Mouse (Mus musculus) liver, embryonic 11.5 days (tissue): ENCODE results near the gene Sorbs2. TPM values are rescaled to one million over a fixed set of nuclear protein-coding genes. Genes with fewer than 3 reads are reported as not detected.

ENCODE experiments used
- ATAC-seq: fragments of 200-750 bp; cut with Nextera tagmentation; replicated peaks from 2 replicates; pipeline ENCODE4 v1.8.0; 2017; ENCODE audit warnings: moderate number of reproducible peaks, mild to moderate bottlenecking, moderate TSS enrichment, moderate library complexity; ENCODE audit not compliant: low FRiP score
- DNase-seq: peaks from one replicate; pipeline ENCODE4 v3.0.0-alpha.2; 2017; ENCODE audit warnings: low spot score
- H3K27ac ChIP-seq: fragments of 300-500 bp; sonication (generic); 2 replicates; pipeline ENCODE4 v1.5.1; 2014; ENCODE audit warnings: mild to moderate bottlenecking, low read depth, low read length, control low read depth
- H3K27me3 ChIP-seq: fragments of 300-500 bp; sonication (generic); replicated peaks from 2 replicates; pipeline ENCODE4 v1.6.1; 2014; ENCODE audit warnings: low read length, mixed read lengths; ENCODE audit not compliant: control insufficient read depth, insufficient read depth
- H3K36me3 ChIP-seq: fragments of 300-500 bp; sonication (generic); 2 replicates; pipeline ENCODE4 v1.6.1; 2014; ENCODE audit warnings: mild to moderate bottlenecking, low read length, moderate library complexity, mixed read lengths; ENCODE audit not compliant: control insufficient read depth, insufficient read depth
- H3K4me1 ChIP-seq: fragments of 300-500 bp; sonication (generic); replicated peaks from 2 replicates; pipeline ENCODE4 v1.6.1; 2014; ENCODE audit warnings: low read length, mixed read lengths; ENCODE audit not compliant: control insufficient read depth, insufficient read depth
- H3K4me2 ChIP-seq: fragments of 300-500 bp; sonication (generic); 2 replicates; pipeline ENCODE4 v1.6.1; 2014; ENCODE audit warnings: mild to moderate bottlenecking, control low read depth, moderate library complexity
- H3K4me3 ChIP-seq: fragments of 300-500 bp; sonication (generic); 2 replicates; pipeline ENCODE4 v1.5.1; 2014; ENCODE audit warnings: low read depth, low read length, control low read depth
- H3K9ac ChIP-seq: fragments of 300-500 bp; sonication (generic); 2 replicates; pipeline ENCODE4 v1.6.1; 2014; ENCODE audit warnings: low read depth, low read length, control low read depth
- H3K9me3 ChIP-seq: fragments of 300-500 bp; sonication (generic); 2 replicates; pipeline ENCODE4 v1.6.1; 2016; ENCODE audit warnings: low read length, inconsistent platforms, mixed read lengths; ENCODE audit not compliant: control insufficient read depth
- WGBS: fragments of 180-500 bp; shearing (Covaris S2); extraction: QIAGEN DNeasy Blood & Tissue Kit; methylation state at CpG from one replicate; pipeline ENCODE4 v1.1.7; 2014; 5-methylcytosine and 5-hydroxymethylcytosine counted together
- polyA plus RNA-seq: library from polyadenylated mRNA; unstranded; fragments of >200 nt; fragmentation: Nextera tagmentation; extraction: Ambion mirVana; gene quantifications from 2 replicates; pipeline ENCODE4 v1.2.1, GENCODE M21; 2014

The Sorbs2 gene
- polyA plus RNA-seq, 1 experiment from 2014 or later = 5.7 TPM

DNA sequence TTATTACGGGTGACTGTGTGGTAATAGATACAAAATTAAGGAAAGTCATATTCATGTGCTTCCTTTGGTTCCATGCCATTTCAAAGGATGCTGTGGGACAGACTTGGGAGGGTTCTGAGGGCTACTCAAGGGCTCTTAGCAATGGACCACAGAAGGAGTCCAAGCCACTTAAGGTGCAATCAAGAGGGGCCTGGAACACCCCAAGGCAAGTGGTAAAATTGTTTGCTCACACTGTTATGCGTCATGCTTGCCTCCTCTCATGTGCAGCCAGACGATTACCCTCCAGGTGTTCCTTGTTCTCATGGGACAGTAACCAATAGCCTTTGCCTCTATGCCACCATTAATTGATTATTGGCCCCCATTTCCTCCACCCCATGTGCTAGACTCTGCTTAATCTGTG is 216.6 kb downstream of the Sorbs2 start:
- no peak overlapping the region for H3K9ac ChIP-seq
- ATAC-seq = no peak
- 91% methylated on average over 3 of the region's 3 CpGs for WGBS

DNA sequence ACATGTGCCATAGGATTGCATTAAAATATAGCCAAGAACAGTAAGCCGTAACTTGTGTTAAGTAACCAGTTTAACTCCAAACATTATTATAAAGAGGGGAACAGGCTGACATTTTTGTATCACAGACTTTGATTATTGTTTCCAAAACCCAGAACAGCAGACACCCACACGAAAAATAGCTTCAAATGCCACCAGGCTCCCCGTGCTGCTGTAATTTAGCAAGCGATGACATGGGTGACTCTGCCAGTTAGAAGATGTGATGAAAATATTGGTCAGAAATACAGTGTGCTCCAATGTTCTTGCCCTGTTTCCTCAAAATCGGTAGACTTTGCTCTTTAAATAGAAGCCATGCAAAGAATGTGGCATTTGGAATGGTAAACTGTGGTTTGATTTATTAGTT is 217.7 kb downstream of the Sorbs2 start:
- Histone ChIP-seq H3K4me3 (no peak overlapping the region), H3K4me1 (no peaks in the 10 kb centered on the region), H3K27ac (no peak overlapping the region), H3K4me2 (no peak overlapping the region), H3K9ac (no peak overlapping the region), H3K9me3 (no peaks in the 10 kb centered on the region), H3K27me3 (no peaks in the 10 kb centered on the region), H3K36me3 (no peaks in the 10 kb centered on the region)
- 67% methylated on average over 5 of the region's 5 CpGs for WGBS
- DNase-seq (no peak), ATAC-seq (no peak)

More for the DNA sequence above, 216.6 kb downstream of the Sorbs2 start:
- H3K9me3 ChIP-seq = no peaks in the 10 kb centered on the region
- no peak overlapping the region for H3K4me3 ChIP-seq
- no peaks in the 10 kb centered on the region for H3K36me3 ChIP-seq
- no peak for DNase-seq
- H3K27ac ChIP-seq = no peak overlapping the region
- H3K27me3 ChIP-seq = no peaks in the 10 kb centered on the region
- H3K4me1 ChIP-seq = no peaks in the 10 kb centered on the region
- no peak overlapping the region for H3K4me2 ChIP-seq

DNA sequence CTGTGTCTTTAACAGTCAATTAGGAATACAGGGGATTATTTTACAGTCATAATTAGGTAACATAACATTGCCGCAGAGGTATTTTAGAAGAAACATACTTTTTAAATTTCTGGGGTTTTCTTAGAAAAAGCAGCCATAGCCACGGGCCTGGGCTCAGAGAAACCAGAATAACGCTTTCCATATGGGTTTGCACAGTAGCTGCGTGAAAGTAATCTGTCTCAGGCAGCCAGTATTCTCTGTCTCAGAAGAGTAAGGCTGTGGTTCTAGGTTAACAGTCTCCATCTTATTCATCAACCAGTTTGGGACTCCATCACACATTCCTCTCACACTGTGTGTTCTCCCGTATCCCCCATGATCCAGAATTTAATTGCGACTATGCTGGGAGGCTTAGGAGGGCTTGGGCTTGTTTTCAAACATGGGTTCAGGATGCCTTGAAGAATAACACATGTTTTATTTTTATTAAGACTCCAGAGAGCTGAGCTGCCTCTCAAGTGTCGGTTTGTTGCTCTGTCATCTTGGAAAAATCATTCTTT is 222.3 kb downstream of the Sorbs2 start:
- ATAC-seq = no peak
- 78% methylated on average over 7 of the region's 7 CpGs for WGBS

DNA sequence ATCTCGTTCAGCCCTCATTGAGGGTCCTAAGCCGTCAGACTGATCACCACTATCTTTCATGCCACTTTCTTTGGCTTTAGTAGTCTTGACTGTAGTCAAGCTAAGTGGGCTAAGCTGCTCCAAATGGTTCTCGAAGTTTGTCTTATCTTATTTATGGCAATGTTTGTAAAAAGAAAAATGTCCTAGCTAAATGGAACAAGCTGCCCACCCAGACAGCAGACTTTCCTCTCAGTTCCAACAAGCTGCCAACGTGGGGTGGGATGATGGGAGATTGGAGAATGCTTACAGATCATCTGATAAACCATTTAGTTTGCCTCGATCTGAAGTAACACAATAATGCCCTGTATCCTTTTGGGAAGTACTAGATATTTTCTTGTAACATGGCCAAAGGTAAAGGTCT is 223.2 kb downstream of the Sorbs2 start:
- Histone ChIP-seq H3K4me1 (no peaks in the 10 kb centered on the region), H3K27ac (no peak overlapping the region), H3K4me3 (no peak overlapping the region), H3K9me3 (no peaks in the 10 kb centered on the region), H3K36me3 (no peaks in the 10 kb centered on the region), H3K9ac (no peak overlapping the region), H3K27me3 (no peaks in the 10 kb centered on the region), H3K4me2 (no peak overlapping the region)
- ATAC-seq (no peak), DNase-seq (no peak)
- 66% methylated on average over 5 of the region's 5 CpGs for WGBS

More for the DNA sequence above, 222.3 kb downstream of the Sorbs2 start:
- no peak for DNase-seq
- Histone ChIP-seq H3K4me3 (no peak overlapping the region), H3K36me3 (no peaks in the 10 kb centered on the region), H3K9ac (no peak overlapping the region), H3K4me2 (no peak overlapping the region), H3K4me1 (no peaks in the 10 kb centered on the region), H3K9me3 (no peaks in the 10 kb centered on the region), H3K27me3 (no peaks in the 10 kb centered on the region), H3K27ac (no peak overlapping the region)

- DNase-seq (no peak), ATAC-seq (no peak)
- Histone ChIP-seq H3K27ac (no peak overlapping the region), H3K4me2 (no peak overlapping the region), H3K4me3 (no peak overlapping the region), H3K9me3 (no peaks in the 10 kb centered on the region), H3K9ac (no peak overlapping the region), H3K4me1 (no peaks in the 10 kb centered on the region), H3K27me3 (no peaks in the 10 kb centered on the region), H3K36me3 (no peaks in the 10 kb centered on the region)
- WGBS = 89% methylated on average over 8 of the region's 8 CpGs
Observed at GRCm38 (mm10) chr8:45734071-45734470, 226.5 kb downstream of the Sorbs2 start.

GRCm38 (mm10) chr8:45737266-45737665 is 229.7 kb downstream of the Sorbs2 start:
- no peak overlapping the region for H3K4me3 ChIP-seq
- WGBS = 91% methylated on average over 2 of the region's 2 CpGs
- no peaks in the 10 kb centered on the region for H3K36me3 ChIP-seq
- no peak overlapping the region for H3K4me2 ChIP-seq
- H3K9ac ChIP-seq = no peak overlapping the region
- no peak overlapping the region for H3K27ac ChIP-seq
- no peaks in the 10 kb centered on the region for H3K27me3 ChIP-seq
- no peaks in the 10 kb centered on the region for H3K9me3 ChIP-seq
- no peak for DNase-seq
- ATAC-seq = no peak
- no peaks in the 10 kb centered on the region for H3K4me1 ChIP-seq

GRCm38 (mm10) chr8:45743326-45743725 is 235.7 kb downstream of the Sorbs2 start:
- H3K36me3 ChIP-seq = no peaks in the 10 kb centered on the region
- H3K4me1 ChIP-seq = no peaks in the 10 kb centered on the region
- H3K4me2 ChIP-seq = no peak overlapping the region
- no peak overlapping the region for H3K4me3 ChIP-seq
- H3K9ac ChIP-seq = no peak overlapping the region
- no peak for ATAC-seq
- no peak for DNase-seq
- no peaks in the 10 kb centered on the region for H3K27me3 ChIP-seq
- no peak overlapping the region for H3K27ac ChIP-seq
- 77% methylated on average over 2 of the region's 2 CpGs for WGBS
- H3K9me3 ChIP-seq = no peaks in the 10 kb centered on the region

GRCm38 (mm10) chr8:45743739-45744138 is 236.2 kb downstream of the Sorbs2 start:
- H3K9ac ChIP-seq = no peak overlapping the region
- no peaks in the 10 kb centered on the region for H3K36me3 ChIP-seq
- no peak overlapping the region for H3K4me3 ChIP-seq
- no peak overlapping the region for H3K4me2 ChIP-seq
- H3K4me1 ChIP-seq = no peaks in the 10 kb centered on the region
- DNase-seq (no peak), ATAC-seq (no peak)
- H3K27ac ChIP-seq = no peak overlapping the region
- no peaks in the 10 kb centered on the region for H3K9me3 ChIP-seq
- no peaks in the 10 kb centered on the region for H3K27me3 ChIP-seq

- no peaks in the 10 kb centered on the region for H3K36me3 ChIP-seq
- H3K4me1 ChIP-seq = no peaks in the 10 kb centered on the region
- H3K9me3 ChIP-seq = no peaks in the 10 kb centered on the region
- no peak overlapping the region for H3K27ac ChIP-seq
- DNase-seq (no peak), ATAC-seq (no peak)
- no peaks in the 10 kb centered on the region for H3K27me3 ChIP-seq
- H3K4me2 ChIP-seq = no peak overlapping the region
- 63% methylated on average over 12 of the region's 12 CpGs for WGBS
- no peak overlapping the region for H3K9ac ChIP-seq
- no peak overlapping the region for H3K4me3 ChIP-seq
Observed at GRCm38 (mm10) chr8:45751512-45752502, 244.2 kb downstream of the Sorbs2 start.
